Mouse (Mus musculus) ES-Bruce4 (cell line): ENCODE measurements at regions not wholly inside any gene's neighbourhood (a gene's known extent, or its start where the extent isn't known, plus 50 kb on each side); places are given as distances from the start of the nearest gene placed in this dataset.

ENCODE experiments used
- CTCF ChIP-seq: IDR thresholded peaks from one replicate; pipeline ENCODE4 v1.8.1; 2011; ENCODE audit warnings: low read depth, low read length
- POLR2A ChIP-seq: IDR thresholded peaks from one replicate; pipeline ENCODE4 v1.8.1; 2011; ENCODE audit warnings: low read length; ENCODE audit not compliant: insufficient read depth

GRCm38 (mm10) chr1:136686467-136686866, 61.8 kb downstream of the Zfp281 start:
- TF ChIP-seq POLR2A (no peak), CTCF (no peak)
